Mouse (Mus musculus): Measurements from ENCODE around the gene Pim1. TPM values are rescaled to one million over a fixed set of nuclear protein-coding genes. Genes with fewer than 3 reads are reported as not detected.
"Not testable (repeated sequence)": the region's sequence is repeated elsewhere in the genome, so short reads cannot be mapped to it uniquely, and the experiment has no call there.

The Pim1 gene
- polyA plus RNA-seq, 1 experiment = 160 TPM

DNA sequence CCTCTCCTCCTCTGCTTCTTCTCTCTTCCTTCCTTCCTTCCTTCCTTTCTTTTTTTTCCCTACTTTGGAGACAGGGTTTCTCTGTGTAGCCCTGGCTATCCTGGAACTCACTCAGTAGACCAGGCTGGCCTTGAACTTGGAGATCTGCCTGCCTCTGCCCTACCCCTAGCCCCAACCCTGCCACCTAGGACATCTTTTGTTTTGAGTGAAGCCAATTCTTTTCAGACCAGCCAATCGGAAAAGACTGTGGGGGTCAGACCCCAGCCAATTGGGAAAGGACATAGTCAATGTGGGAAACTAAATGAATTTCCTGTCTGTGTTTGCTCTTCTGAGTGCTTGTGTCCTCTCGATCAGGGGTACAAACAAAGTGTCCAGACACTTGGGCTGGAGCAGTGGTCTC is 42.0 kb upstream of the Pim1 start:
- Histone ChIP-seq H3K27ac (ENCODE audit: insufficient read depth, low read depth, low read length) (no peak overlapping the region), H3K4me3 (ENCODE audit: low read depth, low read length) (no peak overlapping the region), H3K4me1 (ENCODE audit: control insufficient read depth, insufficient read depth, insufficient read length, low read length) (peaks cover 15% of the 10 kb centered on the region), H3K36me3 (ENCODE audit: control insufficient read depth, insufficient read depth, low read length) (no peaks in the 10 kb centered on the region), H3K27me3 (ENCODE audit: control insufficient read depth, insufficient read depth, low read length) (no peaks in the 10 kb centered on the region)
- 72% methylated on average over 2 of the region's 2 CpGs for WGBS
- no peak for TF ChIP-seq CTCF (IDR thresholded peaks at IDR 0.05; ENCODE audit: extremely low read depth, insufficient read length, insufficient replicate concordance, low read depth, low read length)
- no peak for TF ChIP-seq POLR2A (IDR thresholded peaks at IDR 0.05; ENCODE audit: low read depth, low read length)

DNA sequence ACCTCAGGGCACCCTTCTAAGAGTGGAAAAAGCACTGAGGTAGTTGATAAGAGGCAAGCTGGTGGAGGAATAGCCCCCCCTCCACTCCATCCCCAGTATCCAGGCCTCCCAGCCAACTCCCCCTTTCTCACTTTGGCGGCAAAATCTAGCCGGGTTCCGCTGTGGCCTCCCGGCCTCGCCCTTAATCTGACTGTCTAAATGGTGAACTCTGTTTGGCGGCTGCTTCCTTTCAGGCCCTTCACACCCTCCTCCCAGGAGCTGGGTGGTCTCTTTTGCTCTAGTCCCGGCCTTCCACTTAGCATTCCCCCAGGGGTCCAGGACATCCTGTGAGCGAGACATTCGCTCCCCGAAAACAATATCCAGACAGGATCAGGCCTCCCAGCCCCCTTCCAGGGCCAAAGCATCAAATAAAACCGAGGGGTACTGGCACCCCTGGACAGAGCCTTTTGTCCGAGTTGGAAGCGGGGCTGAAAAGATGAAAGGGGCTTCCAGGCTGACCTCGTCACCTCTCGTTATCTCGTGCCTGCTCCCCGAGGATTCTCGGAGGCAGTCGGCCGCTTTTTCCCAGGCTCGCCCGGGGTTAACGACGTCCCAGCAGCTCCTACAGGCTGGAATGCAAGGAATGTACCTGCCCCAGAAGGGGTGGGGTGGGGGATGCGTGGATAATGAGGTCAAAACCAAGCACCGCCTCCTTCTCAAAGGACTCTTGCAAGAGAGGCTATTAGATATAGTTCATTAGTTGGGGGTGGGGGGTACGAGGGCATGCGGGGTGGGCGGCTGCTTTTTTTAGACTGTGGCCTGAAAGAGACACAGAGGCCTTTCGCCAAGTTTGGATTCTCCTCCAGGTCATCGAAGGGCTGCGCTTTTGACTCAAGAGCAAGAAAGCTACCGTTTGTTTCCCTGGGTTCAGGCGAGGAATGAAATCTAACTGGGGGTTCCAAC is 39.4 kb upstream of the Pim1 start:
- Histone ChIP-seq H3K4me3 (ENCODE audit: low read depth, low read length) (no peak overlapping the region), H3K27ac (ENCODE audit: insufficient read depth, low read depth, low read length) (0 out of 2 replicates have a peak overlapping the region, but pooled peaks have one; percentile 8), H3K4me1 (ENCODE audit: control insufficient read depth, insufficient read depth, insufficient read length, low read length) (peaks cover 7% of the 10 kb centered on the region), H3K27me3 (ENCODE audit: control insufficient read depth, insufficient read depth, low read length) (no peaks in the 10 kb centered on the region), H3K36me3 (ENCODE audit: control insufficient read depth, insufficient read depth, low read length) (no peaks in the 10 kb centered on the region)
- TF ChIP-seq CTCF (IDR thresholded peaks at IDR 0.05; ENCODE audit: extremely low read depth, insufficient read length, insufficient replicate concordance, low read depth, low read length) (no peak), POLR2A (IDR thresholded peaks at IDR 0.05; ENCODE audit: low read depth, low read length) (no peak)
- WGBS = 38% methylated on average over 34 of the region's 34 CpGs

DNA sequence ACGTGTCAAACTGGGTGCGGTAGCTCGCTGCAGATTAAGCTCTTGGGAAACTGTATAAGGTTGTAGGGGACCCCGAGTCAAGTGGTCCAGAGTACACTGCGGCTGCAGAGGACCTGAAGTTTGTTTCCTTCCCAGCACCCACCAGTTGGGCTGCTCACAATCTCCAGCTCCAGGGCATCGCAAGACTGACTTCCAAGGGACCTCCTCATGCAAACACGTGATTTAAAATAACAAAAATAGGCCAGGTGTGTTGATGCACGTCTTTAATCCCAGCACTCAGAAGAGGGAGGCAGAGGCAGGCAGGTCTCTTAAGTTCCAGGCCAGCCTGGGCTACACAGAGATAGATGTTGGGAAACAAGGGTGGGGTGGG is 38.7 kb upstream of the Pim1 start:
- WGBS = 61% methylated on average over 8 of the region's 8 CpGs
- Histone ChIP-seq H3K27me3 (ENCODE audit: control insufficient read depth, insufficient read depth, low read length) (no peaks in the 10 kb centered on the region), H3K4me3 (ENCODE audit: low read depth, low read length) (no peak overlapping the region), H3K4me1 (ENCODE audit: control insufficient read depth, insufficient read depth, insufficient read length, low read length) (peaks cover 7% of the 10 kb centered on the region), H3K36me3 (ENCODE audit: control insufficient read depth, insufficient read depth, low read length) (no peaks in the 10 kb centered on the region), H3K27ac (ENCODE audit: insufficient read depth, low read depth, low read length) (no peak overlapping the region)
- TF ChIP-seq POLR2A (IDR thresholded peaks at IDR 0.05; ENCODE audit: low read depth, low read length) (no peak), CTCF (IDR thresholded peaks at IDR 0.05; ENCODE audit: extremely low read depth, insufficient read length, insufficient replicate concordance, low read depth, low read length) (no peak)

DNA sequence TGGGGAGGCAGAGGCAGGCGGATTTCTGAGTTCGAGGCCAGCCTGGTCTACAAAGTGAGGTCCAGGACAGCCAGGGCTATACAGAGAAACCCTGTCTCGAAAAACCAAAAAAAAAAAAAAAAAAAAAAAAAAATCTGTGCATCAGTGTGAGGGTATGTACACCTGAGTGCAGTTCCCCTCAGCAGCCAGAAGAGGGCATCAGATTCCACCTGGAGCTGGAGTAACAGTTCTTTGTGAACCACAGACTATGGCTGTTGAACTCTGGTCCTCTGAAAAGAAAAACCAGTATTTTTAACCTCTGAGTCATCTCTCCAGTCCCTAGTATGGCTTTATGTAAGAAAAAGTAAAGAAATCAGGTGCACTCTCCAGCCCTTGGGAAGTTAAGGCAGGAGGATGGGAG is 36.4 kb upstream of the Pim1 start:
- WGBS = 89% methylated on average over 3 of the region's 3 CpGs
- not testable (repeated sequence) for H3K4me1 ChIP-seq (ENCODE audit: control insufficient read depth, insufficient read depth, insufficient read length, low read length); H3K27me3 ChIP-seq (ENCODE audit: control insufficient read depth, insufficient read depth, low read length); H3K36me3 ChIP-seq (ENCODE audit: control insufficient read depth, insufficient read depth, low read length); H3K4me3 ChIP-seq (ENCODE audit: low read depth, low read length); H3K27ac ChIP-seq (ENCODE audit: insufficient read depth, low read depth, low read length)

DNA sequence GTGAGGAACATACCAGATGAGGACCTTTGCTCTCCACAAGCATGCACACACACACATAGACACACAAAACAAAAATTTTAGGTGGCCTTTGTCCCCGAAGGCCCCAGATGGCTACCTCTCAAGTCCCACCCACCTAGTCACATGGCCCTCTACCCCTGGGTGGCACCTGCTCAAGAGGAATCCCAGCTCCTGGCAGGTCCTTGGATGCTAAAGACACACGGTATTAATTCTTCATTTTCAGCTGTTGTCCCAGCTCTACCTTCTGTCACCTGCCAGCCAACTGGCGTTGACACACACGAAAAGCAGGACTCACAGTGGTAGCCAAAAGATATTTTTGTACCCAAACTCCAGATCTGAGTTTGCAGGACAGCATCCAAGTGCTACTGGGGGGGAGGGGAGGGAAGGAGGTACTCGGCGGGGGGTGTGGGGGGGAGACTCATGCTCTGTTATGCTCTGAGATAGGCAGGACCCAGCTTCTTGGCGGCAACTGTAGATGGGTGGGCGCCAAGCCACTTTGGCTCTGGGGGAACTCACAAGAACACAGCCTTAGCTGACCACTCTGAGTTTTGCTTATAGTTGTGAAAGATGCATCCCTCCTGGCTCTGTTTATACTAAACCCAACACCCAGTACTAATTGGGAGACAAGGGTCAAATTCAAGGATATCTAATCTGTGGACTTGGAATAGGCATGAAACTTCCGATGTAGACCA is 35.0 kb upstream of the Pim1 start:
- TF ChIP-seq CTCF (IDR thresholded peaks at IDR 0.05; ENCODE audit: extremely low read depth, insufficient read length, insufficient replicate concordance, low read depth, low read length) (no peak), POLR2A (IDR thresholded peaks at IDR 0.05; ENCODE audit: low read depth, low read length) (no peak)
- no peak overlapping the region for H3K4me3 ChIP-seq (ENCODE audit: low read depth, low read length)
- WGBS = 46% methylated on average over 9 of the region's 9 CpGs
- H3K36me3 ChIP-seq (ENCODE audit: control insufficient read depth, insufficient read depth, low read length) = no peaks in the 10 kb centered on the region
- H3K4me1 ChIP-seq (ENCODE audit: control insufficient read depth, insufficient read depth, insufficient read length, low read length) = peaks cover 10% of the 10 kb centered on the region
- H3K27ac ChIP-seq (ENCODE audit: insufficient read depth, low read depth, low read length) = no peak overlapping the region
- H3K27me3 ChIP-seq (ENCODE audit: control insufficient read depth, insufficient read depth, low read length) = no peaks in the 10 kb centered on the region

DNA sequence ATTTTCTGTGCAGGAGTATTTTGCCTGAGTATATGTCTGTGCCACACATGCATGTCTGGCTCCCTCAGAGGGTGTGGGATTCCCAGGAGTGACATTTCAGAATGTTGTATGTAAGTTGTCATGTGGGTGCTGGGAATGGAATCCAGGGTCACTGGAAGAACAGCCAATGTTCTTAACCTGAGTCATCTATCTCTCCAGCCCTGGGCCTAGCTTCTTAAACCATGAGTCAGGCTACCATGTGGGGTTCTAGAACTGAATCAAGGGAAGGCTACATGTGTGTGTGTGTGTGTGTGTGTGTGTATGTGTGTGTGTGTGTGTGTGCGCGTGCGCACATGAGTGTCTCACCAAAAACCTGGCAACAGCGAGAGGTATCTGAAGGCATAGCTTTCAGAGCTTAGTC is 34.1 kb upstream of the Pim1 start:
- no peak for TF ChIP-seq CTCF (IDR thresholded peaks at IDR 0.05; ENCODE audit: extremely low read depth, insufficient read length, insufficient replicate concordance, low read depth, low read length)
- TF ChIP-seq POLR2A (IDR thresholded peaks at IDR 0.05; ENCODE audit: low read depth, low read length) = no peak
- Histone ChIP-seq H3K27me3 (ENCODE audit: control insufficient read depth, insufficient read depth, low read length) (no peaks in the 10 kb centered on the region), H3K27ac (ENCODE audit: insufficient read depth, low read depth, low read length) (no peak overlapping the region), H3K36me3 (ENCODE audit: control insufficient read depth, insufficient read depth, low read length) (no peaks in the 10 kb centered on the region), H3K4me1 (ENCODE audit: control insufficient read depth, insufficient read depth, insufficient read length, low read length) (peaks cover 5% of the 10 kb centered on the region; the same call in 1 of the 2 replicates), H3K4me3 (ENCODE audit: low read depth, low read length) (no peak overlapping the region)
- WGBS = 100% methylated on average over 4 of the region's 4 CpGs

DNA sequence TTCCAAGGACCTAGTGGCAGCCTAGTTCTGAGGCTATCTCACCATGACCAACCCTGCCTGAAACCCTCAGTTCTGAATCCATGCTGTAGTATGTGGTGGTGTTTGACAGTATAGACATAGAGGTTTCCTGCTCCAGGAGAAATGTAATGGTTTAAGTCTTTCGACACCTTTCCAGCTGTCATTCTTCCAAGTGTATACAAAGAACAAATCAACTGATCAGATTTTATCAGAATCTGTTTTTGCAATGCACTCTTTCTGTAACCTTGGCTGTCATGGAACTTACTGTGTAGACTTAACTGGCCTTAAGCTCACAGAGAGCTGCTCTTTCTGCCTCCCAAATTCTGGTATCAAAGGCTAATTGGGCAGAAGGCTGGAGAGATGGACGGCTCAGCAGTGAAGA is 33.6 kb upstream of the Pim1 start:
- Histone ChIP-seq H3K4me1 (ENCODE audit: control insufficient read depth, insufficient read depth, insufficient read length, low read length) (peaks cover 5% of the 10 kb centered on the region; the same call in 1 of the 2 replicates), H3K27ac (ENCODE audit: insufficient read depth, low read depth, low read length) (no peak overlapping the region), H3K27me3 (ENCODE audit: control insufficient read depth, insufficient read depth, low read length) (no peaks in the 10 kb centered on the region), H3K36me3 (ENCODE audit: control insufficient read depth, insufficient read depth, low read length) (no peaks in the 10 kb centered on the region), H3K4me3 (ENCODE audit: low read depth, low read length) (no peak overlapping the region)
- WGBS = 84% methylated on average over 2 of the region's 2 CpGs
- no peak for TF ChIP-seq CTCF (IDR thresholded peaks at IDR 0.05; ENCODE audit: extremely low read depth, insufficient read length, insufficient replicate concordance, low read depth, low read length)
- no peak for TF ChIP-seq POLR2A (IDR thresholded peaks at IDR 0.05; ENCODE audit: low read depth, low read length)

All from small intestine, adult 2 months (tissue).